Mouse (Mus musculus) heart, adult 2 months (tissue): ENCODE measurements at regions not wholly inside any gene's neighbourhood (a gene's known extent, or its start where the extent isn't known, plus 50 kb on each side); places are given as distances from the start of the nearest gene placed in this dataset.

Experiments
- DNase-seq, 2 experiments: peaks; one replicate each; pipeline ENCODE4 v3.0.0; 2021
- H3K27ac ChIP-seq: fragments of 200-600 bp; 2 replicates; pipeline ENCODE4 v1.8.1; 2022
- H3K27me3 ChIP-seq: fragments of 200-500 bp; 2 replicates; pipeline ENCODE4 v1.6.1; 2012; ENCODE audit warnings: mild to moderate bottlenecking, low read length, inconsistent platforms, mixed read lengths; ENCODE audit not compliant: control insufficient read depth, insufficient read depth
- H3K36me3 ChIP-seq: fragments of 200-500 bp; 2 replicates; pipeline ENCODE4 v1.6.1; 2012; ENCODE audit warnings: low read length, inconsistent platforms; ENCODE audit not compliant: control insufficient read depth, insufficient read depth
- H3K4me1 ChIP-seq: fragments of 200-500 bp; 2 replicates; pipeline ENCODE4 v1.6.1; 2011; ENCODE audit warnings: low read length; ENCODE audit not compliant: control insufficient read depth, insufficient read depth
- H3K4me3 ChIP-seq: fragments of 200-600 bp; 2 replicates; pipeline ENCODE4 v1.8.1; 2022
- H3K79me2 ChIP-seq: fragments of 200-500 bp; replicated peaks from 2 replicates; pipeline ENCODE4 v1.6.1; 2012; ENCODE audit warnings: mild to moderate bottlenecking, inconsistent platforms, low read length, moderate library complexity, mixed read lengths; ENCODE audit not compliant: control insufficient read depth, insufficient read depth
- H3K9ac ChIP-seq: fragments of 200-500 bp; 2 replicates; pipeline ENCODE4 v1.6.1; 2012; ENCODE audit warnings: low read depth, mild to moderate bottlenecking, control low read depth, inconsistent platforms, low read length, mixed read lengths
- CTCF ChIP-seq: fragments of 200-600 bp; IDR thresholded peaks from 2 replicates; pipeline ENCODE4 v1.8.1; 2022; ENCODE audit warnings: antibody characterized with exemption, mild to moderate bottlenecking, moderate library complexity
- EP300 ChIP-seq: fragments of 200-500 bp; IDR thresholded peaks from 2 replicates; pipeline ENCODE4 v1.6.1; 2011; ENCODE audit warnings: low read depth, low read length, control low read depth; ENCODE audit not compliant: insufficient read depth
- POLR2A ChIP-seq: fragments of 200-500 bp; IDR thresholded peaks from 2 replicates; pipeline ENCODE4 v1.6.1; 2011; ENCODE audit warnings: mild to moderate bottlenecking, low read depth, low read length, control low read depth; ENCODE audit not compliant: insufficient read depth
- WGBS: fragments of 180-500 bp; shearing (Covaris S2); methylation state at CpG from one replicate; pipeline ENCODE4 v1.1.7; 2018; 5-methylcytosine and 5-hydroxymethylcytosine counted together
- intact Hi-C: fragments of 180-260 bp; cut with DNase I; formaldehyde crosslinking; loops from one replicate; pipeline ENCODE4 v1.15.1; 2025

DNA sequence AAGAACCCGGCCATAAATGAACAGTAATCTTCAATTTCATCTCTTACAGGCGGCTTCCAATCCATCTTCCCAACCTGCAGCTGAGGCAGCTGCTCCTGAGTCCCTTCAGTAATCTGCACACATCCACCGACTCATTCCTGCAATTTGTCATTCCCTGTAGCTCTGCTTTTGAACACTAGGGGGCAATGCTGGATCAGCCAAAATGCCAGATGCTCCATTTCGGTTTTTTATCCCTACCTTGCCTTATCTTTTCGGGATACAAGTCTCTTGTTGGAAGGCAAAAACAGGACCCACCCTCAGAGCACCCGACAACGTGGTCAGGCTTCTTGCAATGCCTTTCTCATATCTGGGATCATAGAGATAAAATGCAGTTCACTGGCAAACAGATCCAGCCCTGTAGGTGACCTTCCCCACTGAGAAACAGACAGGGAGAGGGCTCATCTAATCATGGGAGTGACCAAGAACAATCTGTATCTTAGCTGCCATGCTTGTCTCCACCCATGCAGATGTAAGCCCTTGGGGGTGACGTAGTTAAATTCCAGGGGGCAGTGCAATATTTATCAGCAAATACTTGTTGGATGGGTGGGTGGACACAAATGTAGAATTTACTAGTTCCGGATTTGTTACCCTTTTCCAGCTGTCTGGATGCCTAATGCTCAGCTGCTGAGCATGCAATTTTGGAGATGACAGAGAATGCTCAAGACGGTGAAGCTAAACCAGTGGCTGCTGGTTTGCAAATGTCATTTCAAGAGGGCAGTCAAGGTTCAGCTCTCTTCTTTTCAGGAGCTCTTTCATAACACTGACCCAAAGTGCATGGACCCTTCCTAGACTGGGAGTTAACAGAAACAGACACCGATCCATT is 189.1 kb downstream of the Dad1 start:
- TF ChIP-seq POLR2A: no peak
- TF ChIP-seq EP300: no peak
- TF ChIP-seq CTCF: peak; percentile 93
- H3K27ac ChIP-seq: no peak overlapping the region
- H3K9ac ChIP-seq: no peak overlapping the region
- H3K4me3 ChIP-seq: no peak overlapping the region
- intact Hi-C loops: loop anchor here (1.0 to 10.0 kb wide), 5 partner anchors 89 to 430 kb away; no protein-coding TSS in a partner anchor
- peaks cover 1% of the 10 kb centered on the region; the same call in 1 of the 2 replicates for H3K4me1 ChIP-seq
- H3K36me3 ChIP-seq: no peaks in the 10 kb centered on the region
- peak; percentile 37 to 59 for DNase-seq
- no peaks in the 10 kb centered on the region for H3K27me3 ChIP-seq
- WGBS: 25% methylated on average over 11 of the region's 11 CpGs
- no peaks in the 10 kb centered on the region for H3K79me2 ChIP-seq

DNA sequence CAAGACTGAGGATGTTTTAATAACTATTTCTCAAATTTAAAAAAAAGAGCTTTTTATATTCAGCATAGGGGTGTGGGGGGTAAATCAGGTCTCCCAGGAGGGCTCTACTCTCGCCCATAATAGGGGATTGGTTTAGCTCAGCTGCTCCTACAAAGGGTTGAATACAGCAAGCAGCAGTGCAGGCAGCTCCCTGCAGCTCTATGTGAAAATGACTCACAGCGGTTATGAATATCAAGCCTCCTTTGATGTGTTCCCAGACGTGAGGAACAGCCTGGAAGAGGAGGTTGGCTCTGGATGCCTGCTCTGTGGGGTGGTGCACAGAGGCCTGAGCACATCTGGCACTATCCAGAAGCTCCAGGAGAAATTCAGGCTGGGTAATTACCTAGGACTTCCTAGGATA is 192.3 kb downstream of the Dad1 start:
- 57% methylated on average over 3 of the region's 3 CpGs for WGBS
- Histone ChIP-seq H3K27me3 (peaks cover 3% of the 10 kb centered on the region; the same call in 1 of the 2 replicates), H3K27ac (no peak overlapping the region), H3K36me3 (no peaks in the 10 kb centered on the region), H3K79me2 (no peaks in the 10 kb centered on the region), H3K4me3 (no peak overlapping the region), H3K4me1 (peaks cover 1% of the 10 kb centered on the region; the same call in 1 of the 2 replicates), H3K9ac (no peak overlapping the region)
- intact Hi-C loops: loop anchor here (5.0 to 10.0 kb wide), 4 partner anchors 106 to 433 kb away; no protein-coding TSS in a partner anchor
- DNase-seq: no peak
- TF ChIP-seq CTCF (no peak), EP300 (no peak)

DNA sequence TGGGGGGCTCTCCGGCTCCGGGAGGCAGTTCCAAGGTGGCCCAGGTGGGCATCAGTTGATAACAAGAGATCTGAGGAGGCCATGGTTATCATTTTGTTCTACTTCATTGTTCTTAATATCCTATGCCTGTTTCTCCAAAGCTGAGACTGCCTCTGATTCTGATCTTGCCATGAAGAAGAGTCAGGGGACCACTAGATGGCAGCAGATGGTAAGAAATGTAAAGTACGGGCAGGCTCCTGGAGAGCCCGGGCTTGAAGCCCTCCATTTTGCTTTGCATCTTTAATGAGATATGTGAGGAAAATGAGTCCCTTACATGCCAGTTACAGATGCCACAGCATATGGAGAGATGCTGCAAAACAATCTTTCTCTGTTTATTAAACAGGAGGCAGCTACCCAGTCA is 194.1 kb downstream of the Dad1 start:
- Histone ChIP-seq H3K4me1 (peaks cover 1% of the 10 kb centered on the region; the same call in 1 of the 2 replicates), H3K9ac (no peak overlapping the region), H3K79me2 (no peaks in the 10 kb centered on the region), H3K27ac (no peak overlapping the region), H3K36me3 (no peaks in the 10 kb centered on the region), H3K27me3 (peaks cover 3% of the 10 kb centered on the region; the same call in 1 of the 2 replicates), H3K4me3 (no peak overlapping the region)
- 8% methylated on average over 4 of the region's 4 CpGs for WGBS
- TF ChIP-seq EP300 (no peak), POLR2A (no peak), CTCF (peak; percentile 84)
- intact Hi-C loops: loop anchor here (5.0 to 10.0 kb wide), 4 partner anchors 108 to 435 kb away; no protein-coding TSS in a partner anchor
- peak; percentile 28 to 46 for DNase-seq

DNA sequence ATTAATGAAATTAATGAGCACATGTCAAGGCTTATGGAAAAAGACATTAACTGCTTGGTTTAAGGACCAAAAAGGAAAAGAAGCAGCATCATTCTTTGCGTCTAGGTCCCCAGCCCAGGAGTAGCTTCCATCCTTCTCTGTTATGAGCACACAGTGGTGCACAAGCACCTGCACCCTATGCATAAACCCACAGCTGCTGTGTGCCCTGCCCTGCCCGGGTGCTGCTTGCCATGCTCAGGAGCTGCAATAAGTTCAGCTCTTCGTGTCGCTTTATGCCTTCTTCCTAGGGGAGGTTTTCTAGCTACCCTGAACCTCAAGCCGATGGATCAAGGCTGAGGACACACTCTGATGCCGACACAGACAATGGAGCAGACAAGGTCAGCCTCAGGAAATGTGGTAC is 194.8 kb downstream of the Dad1 start:
- no peak for TF ChIP-seq EP300
- TF ChIP-seq POLR2A: no peak
- TF ChIP-seq CTCF: no peak
- Histone ChIP-seq H3K27me3 (peaks cover 3% of the 10 kb centered on the region; the same call in 1 of the 2 replicates), H3K9ac (no peak overlapping the region), H3K79me2 (no peaks in the 10 kb centered on the region), H3K27ac (no peak overlapping the region), H3K4me1 (no peaks in the 10 kb centered on the region), H3K36me3 (no peaks in the 10 kb centered on the region), H3K4me3 (no peak overlapping the region)
- 78% methylated on average over 6 of the region's 6 CpGs for WGBS
- no peak for DNase-seq
- intact Hi-C loops: no loop called here

DNA sequence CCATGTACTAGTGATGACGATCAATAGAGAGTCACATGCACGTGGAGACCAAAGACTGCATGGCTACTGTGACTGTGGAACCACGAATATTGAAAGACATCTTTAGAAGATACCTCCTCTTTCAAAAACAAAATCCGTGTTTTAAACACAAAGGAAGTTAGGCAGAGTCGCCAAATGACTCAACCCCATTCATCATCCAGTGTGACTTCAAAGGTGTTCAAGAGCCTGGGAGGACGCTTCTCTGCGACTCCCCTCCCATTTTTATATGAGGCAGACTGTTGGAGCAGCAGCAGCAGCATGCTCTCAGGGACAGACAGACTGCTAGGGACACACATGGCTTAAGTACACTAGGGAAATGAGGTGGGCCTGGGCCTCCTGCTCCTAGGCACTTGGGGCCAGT is 197.2 kb downstream of the Dad1 start:
- TF ChIP-seq POLR2A (no peak), EP300 (no peak), CTCF (no peak)
- Histone ChIP-seq H3K4me1 (no peaks in the 10 kb centered on the region), H3K4me3 (no peak overlapping the region), H3K27ac (no peak overlapping the region), H3K9ac (no peak overlapping the region), H3K36me3 (no peaks in the 10 kb centered on the region), H3K27me3 (peaks cover 3% of the 10 kb centered on the region; the same call in 1 of the 2 replicates), H3K79me2 (no peaks in the 10 kb centered on the region)
- intact Hi-C loops: no loop called here
- WGBS: 66% methylated on average over 7 of the region's 7 CpGs
- DNase-seq: no peak

DNA sequence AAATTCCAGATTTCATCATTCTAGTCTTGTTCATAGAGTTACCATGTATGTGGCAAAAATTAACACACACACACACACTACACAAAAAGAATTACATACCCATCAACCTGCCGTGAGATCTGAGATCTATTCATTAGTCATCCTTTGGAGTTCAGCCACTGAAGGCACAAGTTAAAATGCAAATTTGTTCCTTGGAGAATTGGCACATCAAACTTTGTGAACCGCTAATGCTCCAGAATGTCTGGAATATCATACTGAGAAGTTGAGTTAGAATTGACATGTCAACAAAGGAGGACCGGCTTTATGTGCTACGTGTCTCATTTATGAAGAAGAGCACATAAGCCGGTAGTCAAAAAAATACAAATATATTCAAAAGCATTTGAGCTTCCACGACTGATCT is 198.5 kb downstream of the Dad1 start:
- no peak for TF ChIP-seq EP300
- no peak for TF ChIP-seq POLR2A
- TF ChIP-seq CTCF: no peak
- H3K27me3 ChIP-seq: peaks cover 3% of the 10 kb centered on the region; the same call in 1 of the 2 replicates
- no peak overlapping the region for H3K4me3 ChIP-seq
- intact Hi-C loops: no loop called here
- no peaks in the 10 kb centered on the region for H3K79me2 ChIP-seq
- no peak overlapping the region for H3K27ac ChIP-seq
- no peak overlapping the region for H3K9ac ChIP-seq
- no peaks in the 10 kb centered on the region for H3K36me3 ChIP-seq
- no peaks in the 10 kb centered on the region for H3K4me1 ChIP-seq
- 78% methylated on average over 6 of the region's 6 CpGs for WGBS
- DNase-seq: no peak
